Mouse (Mus musculus) limb, embryonic 11.5 days (tissue): ENCODE measurements around the gene Trappc3. TPM values are rescaled to one million over a fixed set of nuclear protein-coding genes. Genes with fewer than 3 reads are reported as not detected.

ENCODE experiments used
- ATAC-seq: fragments of 200-750 bp; cut with Nextera tagmentation; 2 replicates; pipeline ENCODE4 v1.8.0; 2017; ENCODE audit warnings: low read depth; ENCODE audit not compliant: insufficient number of reproducible peaks, low FRiP score, low TSS enrichment
- DNase-seq: peaks from one replicate; pipeline ENCODE4 v3.0.0-alpha.2; 2015; ENCODE audit warnings: low spot score
- H3K27ac ChIP-seq: fragments of 300-500 bp; sonication (generic); replicated peaks from 2 replicates; pipeline ENCODE4 v1.5.1; 2014; ENCODE audit warnings: low read depth, mild to moderate bottlenecking, low read length
- H3K27me3 ChIP-seq: fragments of 300-500 bp; sonication (generic); 2 replicates; pipeline ENCODE4 v1.6.1; 2014; ENCODE audit warnings: mild to moderate bottlenecking, low read length, mixed read lengths; ENCODE audit not compliant: control insufficient read depth, insufficient read depth
- H3K36me3 ChIP-seq: fragments of 300-500 bp; sonication (generic); 2 replicates; pipeline ENCODE4 v1.6.1; 2014; ENCODE audit warnings: mild to moderate bottlenecking, low read length, moderate library complexity, mixed read lengths; ENCODE audit not compliant: control insufficient read depth, insufficient read depth
- H3K4me1 ChIP-seq: fragments of 300-500 bp; sonication (generic); 2 replicates; pipeline ENCODE4 v1.6.1; 2014; ENCODE audit warnings: low read length, mixed read lengths; ENCODE audit not compliant: control insufficient read depth, insufficient read depth
- H3K4me2 ChIP-seq: fragments of 300-500 bp; sonication (generic); 2 replicates; pipeline ENCODE4 v1.6.1; 2014; ENCODE audit warnings: low read depth, mild to moderate bottlenecking, moderate library complexity; ENCODE audit not compliant: severe bottlenecking
- H3K4me3 ChIP-seq: fragments of 300-500 bp; sonication (generic); 2 replicates; pipeline ENCODE4 v1.5.1; 2014; ENCODE audit warnings: low read depth, low read length
- H3K9ac ChIP-seq: fragments of 300-500 bp; sonication (generic); 2 replicates; pipeline ENCODE4 v1.6.1; 2014; ENCODE audit warnings: mild to moderate bottlenecking, low read length
- H3K9me3 ChIP-seq: fragments of 300-500 bp; sonication (generic); 2 replicates; pipeline ENCODE4 v1.6.1; 2016; ENCODE audit warnings: low read length; ENCODE audit not compliant: control insufficient read depth
- WGBS: fragments of 180-500 bp; shearing (Covaris S2); extraction: QIAGEN DNeasy Blood & Tissue Kit; methylation state at CpG from one replicate; pipeline ENCODE4 v1.1.7; 2014; 5-methylcytosine and 5-hydroxymethylcytosine counted together
- polyA plus RNA-seq: library from polyadenylated mRNA; unstranded; fragments of >200 nt; fragmentation: Nextera tagmentation; extraction: Ambion mirVana; gene quantifications from 2 replicates; pipeline ENCODE4 v1.2.1, GENCODE M21; 2014

Gene Trappc3
- polyA plus RNA-seq, 1 experiment from 2014 or later, result 25.0 TPM

GRCm38 (mm10) chr4:126229900-126230299 lies 32.2 kb upstream of the Trappc3 start:
- Histone ChIP-seq H3K36me3 (peaks cover 23% of the 10 kb centered on the region), H3K9me3 (no peaks in the 10 kb centered on the region)
- 66% methylated on average over 7 of the region's 7 CpGs for WGBS

GRCm38 (mm10) chr4:126233676-126234308 lies 28.3 kb upstream of the Trappc3 start:
- WGBS, result 91% methylated on average over 29 of the region's 29 CpGs
- DNase-seq (no peak), ATAC-seq (no peak)
- Histone ChIP-seq H3K9ac (no peak overlapping the region), H3K9me3 (no peaks in the 10 kb centered on the region), H3K4me2 (no peak overlapping the region), H3K36me3 (peaks cover 37% of the 10 kb centered on the region), H3K27ac (no peak overlapping the region), H3K27me3 (no peaks in the 10 kb centered on the region), H3K4me3 (no peak overlapping the region), H3K4me1 (no peaks in the 10 kb centered on the region)

More at GRCm38 (mm10) chr4:126229900-126230299, 32.2 kb upstream of the Trappc3 start:
- Histone ChIP-seq H3K9ac (no peak overlapping the region), H3K27ac (no peak overlapping the region), H3K4me3 (no peak overlapping the region), H3K4me1 (peaks cover 2% of the 10 kb centered on the region; the same call in 1 of the 2 replicates), H3K27me3 (no peaks in the 10 kb centered on the region), H3K4me2 (no peak overlapping the region)
- DNase-seq (no peak), ATAC-seq (no peak)

DNA sequence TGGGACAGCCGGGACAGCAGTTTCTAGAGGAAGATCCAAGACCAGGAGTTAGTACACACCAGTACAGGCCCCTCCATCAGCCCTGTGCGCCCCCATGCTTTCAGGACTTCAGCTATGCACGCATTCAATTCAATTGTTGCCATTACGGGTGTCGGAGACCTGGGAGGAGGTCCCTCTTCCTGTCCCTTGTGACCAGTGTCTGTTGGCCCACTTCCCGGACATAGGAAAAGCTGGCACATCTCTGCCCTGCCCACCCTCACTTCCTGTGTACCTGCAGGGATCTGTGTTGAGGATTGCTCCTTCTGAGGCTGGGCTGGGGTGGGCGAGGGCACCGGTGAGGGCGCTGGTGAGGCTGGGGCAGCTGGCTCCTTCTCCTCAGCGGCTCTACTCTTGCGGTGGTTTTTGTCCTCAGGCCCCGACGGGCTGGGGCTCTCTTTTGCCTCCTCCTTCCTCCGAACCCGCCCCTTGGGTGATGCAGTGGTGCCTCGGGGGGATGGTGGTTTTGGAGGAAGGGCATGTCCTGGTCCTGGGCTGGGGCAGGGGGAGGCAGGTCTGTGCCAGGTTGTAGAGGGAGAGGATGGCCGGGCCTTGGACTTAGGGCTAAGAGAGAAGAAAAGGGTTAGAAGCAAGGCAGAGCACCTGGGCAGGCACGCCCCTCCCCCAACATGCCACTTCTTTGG lies 27.5 kb upstream of the Trappc3 start:
- peaks cover 37% of the 10 kb centered on the region for H3K36me3 ChIP-seq
- H3K9ac ChIP-seq, result no peak overlapping the region
- no peaks in the 10 kb centered on the region for H3K9me3 ChIP-seq
- H3K27me3 ChIP-seq, result no peaks in the 10 kb centered on the region
- ATAC-seq (no peak), DNase-seq (no peak)
- no peak overlapping the region for H3K4me2 ChIP-seq
- H3K4me3 ChIP-seq, result no peak overlapping the region
- no peak overlapping the region for H3K27ac ChIP-seq
- 93% methylated on average over 18 of the region's 18 CpGs for WGBS
- H3K4me1 ChIP-seq, result no peaks in the 10 kb centered on the region

- Histone ChIP-seq H3K4me1 (no peaks in the 10 kb centered on the region), H3K4me2 (no peak overlapping the region)
- 91% methylated on average over 10 of the region's 10 CpGs for WGBS
These were observed 26.9 kb upstream of the Trappc3 start for GRCm38 (mm10) chr4:126235191-126235590.

DNA sequence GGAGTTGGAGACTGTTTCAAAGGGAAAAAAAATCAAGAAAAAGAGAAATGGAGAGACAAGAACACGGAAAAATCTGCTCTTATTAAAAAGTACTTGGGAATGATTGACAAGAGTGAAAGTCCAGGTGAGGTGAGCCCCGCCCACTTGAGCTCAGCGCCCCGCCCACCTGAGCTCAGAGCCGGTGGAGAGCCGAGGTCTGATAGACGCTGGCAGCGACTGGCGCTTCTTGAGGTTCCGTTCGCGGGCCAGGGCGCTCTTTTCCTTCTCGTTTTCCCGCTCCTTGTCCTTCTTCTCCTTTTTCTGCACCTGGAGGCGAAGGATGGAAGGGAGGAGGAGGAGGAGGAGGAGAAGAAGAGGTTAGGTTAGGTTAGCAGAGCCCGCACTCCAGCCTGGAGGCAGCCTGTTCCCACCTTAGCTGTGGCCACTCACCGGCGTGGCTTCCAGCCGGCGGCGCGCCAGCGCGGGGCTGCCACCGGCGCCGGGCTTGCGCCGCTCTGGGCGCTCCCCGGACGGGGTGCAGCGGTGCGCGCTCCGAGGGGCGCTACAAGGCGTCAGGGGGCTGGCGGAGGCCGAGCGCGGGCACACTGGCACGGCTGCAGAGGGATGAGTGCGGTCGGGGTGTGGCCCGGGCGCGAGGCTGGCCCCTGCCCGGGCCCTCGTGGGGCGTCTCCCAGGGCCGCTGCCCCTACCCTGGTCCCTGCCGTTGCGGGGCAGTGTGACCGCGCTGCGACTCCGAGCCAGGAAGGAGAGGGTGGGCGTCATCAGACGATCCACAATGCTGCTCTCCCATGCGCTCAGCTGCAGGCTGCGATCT lies 25.5 kb upstream of the Trappc3 start:
- WGBS, result 37% methylated on average over 62 of the region's 63 CpGs
- Histone ChIP-seq H3K9ac (no peak overlapping the region), H3K4me2 (no peak overlapping the region), H3K27ac (no peak overlapping the region), H3K27me3 (no peaks in the 10 kb centered on the region), H3K36me3 (peaks cover 39% of the 10 kb centered on the region), H3K4me1 (no peaks in the 10 kb centered on the region), H3K4me3 (no peak overlapping the region), H3K9me3 (no peaks in the 10 kb centered on the region)
- ATAC-seq (no peak), DNase-seq (peak; percentile 27)

More at GRCm38 (mm10) chr4:126235191-126235590, 26.9 kb upstream of the Trappc3 start:
- Histone ChIP-seq H3K9me3 (no peaks in the 10 kb centered on the region), H3K27ac (no peak overlapping the region), H3K36me3 (peaks cover 37% of the 10 kb centered on the region), H3K4me3 (no peak overlapping the region), H3K27me3 (no peaks in the 10 kb centered on the region), H3K9ac (no peak overlapping the region)
- DNase-seq, result no peak
- ATAC-seq, result no peak

DNA sequence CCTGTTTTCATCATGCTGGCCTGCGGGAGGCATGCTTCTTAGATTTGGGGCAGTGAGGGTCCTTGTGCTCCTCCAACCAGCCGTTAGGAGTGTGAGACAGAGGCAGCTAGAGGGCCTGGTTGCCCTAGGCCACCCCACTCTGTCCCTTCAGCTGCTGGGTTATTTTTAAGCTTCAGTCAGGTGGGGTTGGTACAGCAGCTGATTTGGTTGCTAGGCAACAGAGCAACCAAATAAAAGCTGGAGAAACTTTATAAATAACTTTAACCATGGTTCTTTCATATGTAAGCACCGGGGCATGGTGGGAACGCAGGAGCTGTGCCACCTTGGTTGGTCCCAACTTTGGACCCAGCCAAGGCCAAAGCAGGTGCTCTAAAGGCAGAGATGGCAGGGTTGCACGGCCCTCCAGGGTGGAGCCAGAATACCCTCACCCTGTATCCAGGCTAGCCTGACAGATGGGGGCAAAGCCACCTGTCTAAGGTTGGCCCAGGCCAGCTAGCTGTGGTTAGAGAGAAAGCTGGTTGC lies 24.3 kb upstream of the Trappc3 start:
- WGBS, result 79% methylated on average over 5 of the region's 5 CpGs
- H3K4me3 ChIP-seq, result no peak overlapping the region
- DNase-seq (no peak), ATAC-seq (no peak)
- no peaks in the 10 kb centered on the region for H3K9me3 ChIP-seq
- no peak overlapping the region for H3K27ac ChIP-seq
- no peaks in the 10 kb centered on the region for H3K4me1 ChIP-seq
- H3K36me3 ChIP-seq, result peaks cover 36% of the 10 kb centered on the region
- no peak overlapping the region for H3K4me2 ChIP-seq
- no peak overlapping the region for H3K9ac ChIP-seq
- no peaks in the 10 kb centered on the region for H3K27me3 ChIP-seq

DNA sequence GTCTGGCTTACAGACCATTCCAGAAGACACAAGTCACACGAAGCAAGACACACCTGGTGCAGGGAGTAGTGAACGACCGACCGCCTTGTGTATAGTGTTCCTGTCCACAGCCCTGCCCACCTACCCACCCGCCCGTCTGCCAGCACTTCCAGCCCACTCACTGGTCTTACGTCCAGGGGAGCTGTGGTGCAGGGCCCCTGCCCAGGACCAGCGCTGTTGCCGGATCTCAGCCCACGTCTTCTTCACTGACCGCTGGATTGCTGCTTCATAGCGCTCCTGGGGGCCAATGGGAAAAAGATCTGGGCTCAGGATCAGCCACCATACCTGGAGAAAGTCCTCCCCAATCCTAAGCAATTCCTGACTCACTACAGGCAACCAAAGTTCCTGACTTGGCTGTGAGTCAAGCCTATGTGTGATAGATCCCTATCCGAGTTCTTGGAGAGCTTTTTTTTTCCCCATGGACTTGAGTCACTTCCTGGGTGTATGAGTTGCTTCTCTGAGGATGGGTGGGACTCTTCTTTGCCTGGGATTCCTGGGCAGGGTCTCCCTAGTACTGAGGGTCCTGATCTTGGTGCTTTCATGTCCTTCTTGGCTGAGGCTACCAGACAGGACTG lies 22.2 kb upstream of the Trappc3 start:
- Histone ChIP-seq H3K27ac (no peak overlapping the region), H3K9ac (no peak overlapping the region), H3K4me1 (no peaks in the 10 kb centered on the region), H3K36me3 (peaks cover 22% of the 10 kb centered on the region; the same call in 1 of the 2 replicates), H3K4me3 (no peak overlapping the region), H3K27me3 (no peaks in the 10 kb centered on the region), H3K9me3 (no peaks in the 10 kb centered on the region), H3K4me2 (no peak overlapping the region)
- ATAC-seq (no peak), DNase-seq (no peak)
- WGBS, result 91% methylated on average over 13 of the region's 13 CpGs

DNA sequence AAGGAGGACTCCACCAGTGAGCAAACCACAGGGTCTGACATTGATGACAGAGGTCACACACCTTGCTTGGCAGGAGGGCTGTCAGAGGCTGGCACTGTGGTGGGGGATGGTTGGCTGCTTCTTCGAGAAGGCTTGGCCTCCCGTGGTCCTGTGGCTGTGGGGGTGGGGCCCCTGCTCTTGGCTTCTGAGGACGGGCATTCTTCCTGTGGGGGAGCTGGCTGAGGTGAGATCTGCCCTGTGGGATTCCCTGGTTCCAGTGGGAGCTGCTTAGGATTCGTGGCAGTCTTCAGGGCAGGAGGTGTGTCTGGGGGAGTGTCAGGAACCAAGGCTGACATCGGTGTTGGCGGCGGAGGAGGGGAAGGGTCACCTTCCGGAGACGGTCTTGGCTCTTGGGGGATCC lies 20.2 kb upstream of the Trappc3 start:
- no peaks in the 10 kb centered on the region for H3K4me1 ChIP-seq
- no peak for DNase-seq
- ATAC-seq, result no peak

More for the DNA sequence above, 20.2 kb upstream of the Trappc3 start:
- no peak overlapping the region for H3K4me3 ChIP-seq
- H3K36me3 ChIP-seq, result peaks cover 11% of the 10 kb centered on the region; the same call in 1 of the 2 replicates
- no peaks in the 10 kb centered on the region for H3K9me3 ChIP-seq
- no peak overlapping the region for H3K27ac ChIP-seq
- H3K27me3 ChIP-seq, result no peaks in the 10 kb centered on the region
- H3K9ac ChIP-seq, result no peak overlapping the region
- WGBS, result 50% methylated on average over 9 of the region's 9 CpGs
- H3K4me2 ChIP-seq, result no peak overlapping the region
